Mouse (Mus musculus) embryonic fibroblast, embryonic 13.5 days (primary cell): ENCODE measurements around the gene Ankrd17. TPM values are rescaled to one million over a fixed set of nuclear protein-coding genes. Genes with fewer than 3 reads are reported as not detected.

Source experiments
- H3K27ac ChIP-seq: 2 replicates; pipeline ENCODE4 v1.5.1; 2012; ENCODE audit warnings: low read length, control low read depth, inconsistent platforms; ENCODE audit not compliant: insufficient read depth
- H3K4me1 ChIP-seq: 2 replicates; pipeline ENCODE4 v1.6.1; 2011; ENCODE audit warnings: low read length; ENCODE audit not compliant: control insufficient read depth, insufficient read depth
- H3K4me3 ChIP-seq: 2 replicates; pipeline ENCODE4 v1.5.1; 2011; ENCODE audit warnings: mild to moderate bottlenecking, control low read depth, low read length; ENCODE audit not compliant: insufficient read depth
- CTCF ChIP-seq: IDR thresholded peaks from 2 replicates; pipeline ENCODE4 v1.5.1; 2011; ENCODE audit warnings: mild to moderate bottlenecking, control low read depth, low read length, moderate library complexity, borderline replicate concordance; ENCODE audit not compliant: insufficient read depth
- POLR2A ChIP-seq: IDR thresholded peaks from 2 replicates; pipeline ENCODE4 v1.6.1; 2011; ENCODE audit warnings: low read depth, mild to moderate bottlenecking, control low read depth, low read length, moderate library complexity
- polyA plus RNA-seq: library from polyadenylated mRNA; stranded (reverse); fragments of >200 nt; gene quantifications from 2 replicates; pipeline ENCODE4 v1.2.4, GENCODE M21; 2011; ENCODE audit warnings: low read depth; ENCODE audit not compliant: missing spikeins, insufficient read length

Gene Ankrd17
- polyA plus RNA-seq, 1 experiment, result 120 TPM

DNA sequence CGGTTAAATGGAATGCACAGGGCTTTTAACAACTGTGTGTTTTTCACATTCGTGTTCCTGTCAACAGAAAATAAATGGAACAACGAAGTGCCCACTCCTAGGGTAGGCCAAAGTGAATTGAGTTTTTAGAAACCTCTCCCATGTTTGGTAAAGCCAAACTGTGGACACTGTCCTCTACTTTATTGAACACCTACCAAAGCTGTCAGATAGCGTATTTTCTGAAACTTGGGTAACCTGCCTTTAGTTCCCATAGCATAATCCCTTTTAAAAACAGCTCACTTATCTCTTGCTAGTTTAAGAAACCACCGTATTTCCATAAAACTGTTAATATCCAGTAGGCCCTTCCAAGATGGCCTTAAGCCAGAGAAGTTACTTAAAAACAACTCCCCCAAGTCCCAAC, 141.6 kb downstream of the Ankrd17 start:
- peak overlapping the region; percentile 28; the same call in 1 of the 2 replicates for H3K4me3 ChIP-seq
- H3K4me1 ChIP-seq, result no peaks in the 10 kb centered on the region
- TF ChIP-seq CTCF (no peak), POLR2A (no peak)
- no peak overlapping the region for H3K27ac ChIP-seq

DNA sequence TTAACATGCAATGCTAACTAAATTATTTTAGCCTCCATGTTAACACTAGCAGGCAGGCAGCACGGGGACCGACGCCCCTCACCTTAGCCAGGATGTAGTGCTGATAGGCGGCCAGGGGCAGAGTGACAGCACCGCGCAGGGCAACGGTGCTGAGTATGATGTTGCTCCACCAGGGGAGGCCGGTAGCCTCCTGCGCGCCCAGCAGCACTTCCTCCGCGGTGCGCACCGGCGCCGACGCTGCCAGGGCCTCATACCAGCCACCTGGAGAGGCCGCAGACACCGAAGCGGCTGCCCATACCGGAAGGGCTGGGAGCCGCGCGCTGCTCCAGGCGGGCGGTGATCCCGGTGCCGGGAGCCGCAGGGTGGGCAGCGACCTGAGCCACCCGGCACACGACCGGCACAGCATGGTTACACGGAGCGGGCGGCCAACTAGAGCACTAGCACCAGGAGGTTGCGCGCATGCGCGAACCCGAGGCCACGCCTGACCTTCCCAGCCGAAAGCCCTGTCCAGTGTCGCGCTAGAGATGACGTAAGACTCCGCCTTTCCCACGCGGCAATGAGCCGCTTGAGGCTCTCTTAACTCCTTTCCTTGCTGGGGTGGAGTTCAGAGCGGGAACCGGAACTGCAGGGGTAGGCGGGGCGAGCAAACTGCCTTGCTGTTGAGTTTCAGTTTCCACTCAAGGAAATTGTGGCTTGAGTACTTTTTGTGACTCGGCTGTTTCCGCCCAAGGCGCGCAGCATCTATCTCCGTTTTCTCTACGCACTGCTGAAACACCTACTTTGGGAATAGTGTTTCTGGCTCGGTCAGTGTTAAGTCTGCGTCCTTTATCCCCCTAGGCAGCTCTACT, 142.6 kb downstream of the Ankrd17 start, which contains the start of gene Cox18:
TSS of gene Cox18 (minus strand) at position 468 of the 848 bp plus-strand sequence.
- no peak for TF ChIP-seq CTCF
- TF ChIP-seq POLR2A, result peak; percentile 86
- Histone ChIP-seq H3K4me3 (peak within 1 kb of the TSS; percentile 69), H3K27ac (peak within 1 kb of the TSS; percentile 71), H3K4me1 (no peaks in the 10 kb centered on the region)

DNA sequence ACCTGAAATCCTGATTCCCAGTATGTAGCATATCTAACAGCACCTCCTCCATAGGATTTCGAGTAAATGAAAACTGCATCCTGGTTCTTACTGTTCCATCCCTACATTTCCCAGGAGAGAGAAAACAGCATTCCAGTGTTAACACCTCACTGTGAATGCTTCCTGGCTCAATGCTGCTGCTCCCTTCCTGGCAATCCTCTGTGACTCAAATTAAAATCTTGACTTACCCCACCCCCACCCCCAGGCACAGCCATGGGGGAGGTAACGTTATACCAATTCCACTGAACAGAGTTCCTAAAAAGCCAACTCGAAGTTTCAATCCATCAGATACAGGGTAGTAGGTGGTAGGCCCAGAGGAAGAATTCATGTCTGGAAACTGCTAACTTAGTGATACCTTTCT, 143.4 kb downstream of the Ankrd17 start:
- TF ChIP-seq CTCF (no peak), POLR2A (0 out of 2 replicates have a peak, but pooled peaks have one; percentile 31)
- Histone ChIP-seq H3K4me3 (peak overlapping the region; percentile 69), H3K27ac (peak overlapping the region; percentile 66), H3K4me1 (no peaks in the 10 kb centered on the region)

DNA sequence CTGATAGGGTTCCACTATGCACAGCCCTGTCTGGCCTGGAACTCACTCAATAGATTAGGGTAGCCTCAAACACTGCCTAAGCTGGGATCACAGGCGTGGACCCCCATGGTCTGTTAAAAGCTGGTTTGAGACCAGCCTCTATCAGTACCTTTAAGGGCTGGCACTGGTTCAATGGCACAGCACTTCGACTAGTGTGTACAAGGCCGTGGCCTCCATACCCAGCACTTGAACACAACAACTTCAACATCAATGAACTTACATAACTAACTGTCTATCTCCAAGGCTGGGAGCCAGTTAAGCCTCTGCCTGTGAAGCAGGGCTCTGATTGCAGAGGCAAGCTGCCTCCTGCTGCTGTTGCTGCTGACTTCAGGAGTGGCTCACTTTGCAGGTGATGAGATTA, 148.6 kb downstream of the Ankrd17 start:
- Histone ChIP-seq H3K4me1 (no peaks in the 10 kb centered on the region), H3K27ac (no peak overlapping the region), H3K4me3 (no peak overlapping the region)
- TF ChIP-seq POLR2A (no peak), CTCF (no peak)

DNA sequence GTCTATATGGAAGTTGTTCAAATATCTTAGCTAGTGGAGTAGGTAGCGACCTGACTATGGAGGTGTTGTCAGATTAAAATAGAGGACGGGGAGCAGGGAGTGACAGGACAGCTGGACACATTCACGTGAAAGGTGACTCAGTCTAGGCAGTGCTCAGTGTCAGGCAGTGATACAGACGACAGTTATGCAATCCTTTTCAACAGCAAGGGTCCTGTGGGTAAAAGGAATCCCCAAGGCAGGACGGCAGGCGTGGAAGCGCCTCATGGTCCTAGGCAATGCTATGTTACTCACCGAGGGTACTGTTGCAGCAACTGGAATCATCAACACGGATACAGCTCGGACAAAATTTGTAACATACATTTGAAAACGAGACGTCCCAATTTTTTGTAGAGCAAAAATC, 149.2 kb downstream of the Ankrd17 start:
- H3K4me3 ChIP-seq, result no peak overlapping the region
- H3K27ac ChIP-seq, result no peak overlapping the region
- TF ChIP-seq CTCF, result no peak
- TF ChIP-seq POLR2A, result no peak
- H3K4me1 ChIP-seq, result no peaks in the 10 kb centered on the region

DNA sequence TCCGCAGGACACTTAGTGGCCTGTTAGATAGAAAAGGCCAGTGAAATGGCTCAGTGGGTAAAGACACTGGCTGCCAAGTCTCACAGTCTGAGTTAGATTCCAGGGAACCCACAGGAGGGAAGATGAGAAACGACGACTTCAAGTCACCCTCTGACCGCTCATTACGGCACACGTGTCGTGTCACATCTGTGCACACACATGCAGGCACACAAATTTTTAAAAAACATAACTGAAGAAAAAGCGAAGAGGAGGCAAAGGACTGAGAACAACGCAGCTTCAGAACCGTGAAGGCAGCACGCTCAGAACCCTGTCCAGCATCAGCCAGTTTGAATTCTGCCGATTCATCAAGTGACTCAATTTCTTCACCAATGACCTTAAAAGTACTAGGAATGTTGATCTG, 153.0 kb downstream of the Ankrd17 start:
- H3K4me3 ChIP-seq, result no peak overlapping the region
- H3K4me1 ChIP-seq, result no peaks in the 10 kb centered on the region
- H3K27ac ChIP-seq, result no peak overlapping the region
- TF ChIP-seq CTCF, result no peak

DNA sequence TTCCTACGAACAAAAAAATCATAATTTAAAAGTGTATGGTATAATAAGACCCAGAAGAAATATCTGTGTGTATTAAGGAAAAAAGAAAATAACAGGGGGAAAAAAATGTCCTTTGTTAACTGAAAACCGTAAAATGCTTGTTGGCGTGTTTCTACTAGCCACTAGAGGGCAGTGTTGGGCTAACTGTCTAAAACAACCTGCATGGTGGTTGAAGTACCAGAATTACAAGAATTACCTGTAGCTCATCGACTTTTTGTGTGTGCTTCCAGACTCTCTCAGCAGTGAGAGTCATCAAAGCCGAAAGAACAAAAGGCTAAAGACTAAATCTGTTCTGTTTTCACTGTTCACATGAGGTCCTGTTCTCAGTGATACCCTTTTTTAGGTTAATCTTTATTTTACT, 163.2 kb downstream of the Ankrd17 start:
- no peak overlapping the region for H3K4me3 ChIP-seq
- no peaks in the 10 kb centered on the region for H3K4me1 ChIP-seq
- H3K27ac ChIP-seq, result no peak overlapping the region
- TF ChIP-seq CTCF, result no peak
- TF ChIP-seq POLR2A, result no peak

DNA sequence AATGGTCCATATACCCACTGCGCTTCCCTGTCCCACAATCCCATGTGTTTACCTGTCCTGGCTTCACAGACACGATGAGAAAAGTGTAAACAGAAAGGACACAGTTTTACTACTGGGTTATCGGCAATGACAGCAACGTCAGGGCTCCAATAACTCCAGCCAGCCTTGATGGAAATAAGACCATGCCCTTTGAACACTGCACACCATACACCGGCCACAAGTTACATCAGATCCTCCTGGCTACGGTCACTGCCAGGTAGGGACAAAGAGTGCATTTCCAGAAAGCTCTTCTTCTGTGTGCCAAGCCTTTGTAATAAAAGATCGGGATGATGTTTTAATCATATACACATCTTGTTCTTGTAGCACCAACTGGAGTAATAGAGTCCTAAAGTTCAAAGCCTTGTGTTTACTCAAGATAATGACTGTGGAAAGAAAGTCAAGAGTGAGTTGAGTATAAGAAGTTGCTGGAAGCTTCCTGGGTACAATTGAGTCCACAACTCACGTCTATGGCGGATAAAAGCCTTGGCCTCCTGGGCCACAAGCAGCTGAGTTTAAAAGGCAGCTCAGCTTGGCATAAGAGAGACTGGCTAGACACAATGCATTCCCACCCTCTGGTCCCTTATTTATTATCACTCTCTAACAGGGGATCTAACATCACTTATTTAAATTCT, 163.8 kb downstream of the Ankrd17 start:
- Histone ChIP-seq H3K4me1 (no peaks in the 10 kb centered on the region), H3K4me3 (no peak overlapping the region)

DNA sequence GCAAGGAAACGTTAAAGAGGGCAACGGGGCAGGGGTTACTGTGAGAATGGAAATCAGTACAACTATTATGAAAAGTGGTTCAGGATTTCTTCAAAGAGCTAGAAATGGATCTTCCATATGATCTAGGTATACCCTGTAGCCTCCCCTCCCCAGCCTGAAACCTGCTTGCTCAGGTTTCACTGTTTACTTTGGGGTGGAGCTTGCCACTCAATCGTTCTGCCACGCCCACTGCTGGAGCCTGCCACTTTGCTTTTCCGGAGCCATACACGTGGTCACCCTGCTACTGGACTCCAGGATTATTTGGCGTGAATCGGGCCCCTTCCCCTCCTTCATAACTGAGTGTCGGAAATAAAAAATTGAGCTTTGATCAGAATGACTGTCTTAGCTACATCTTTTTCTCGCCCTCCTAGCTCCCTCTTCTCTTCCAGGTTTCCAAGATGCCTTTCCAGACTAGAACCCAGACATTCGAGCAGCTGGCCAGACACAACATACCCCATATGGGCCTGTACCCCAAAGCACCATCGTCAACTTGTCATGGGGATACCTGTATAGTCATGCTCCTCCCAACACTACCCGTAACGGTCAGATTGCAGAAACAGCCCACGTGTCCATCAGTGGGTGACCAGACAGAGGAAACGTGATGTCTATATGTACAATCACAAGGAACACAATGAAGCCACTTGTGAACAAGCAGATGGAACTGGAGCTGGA, 166.3 kb downstream of the Ankrd17 start:
- H3K4me1 ChIP-seq, result no peaks in the 10 kb centered on the region
- no peak overlapping the region for H3K27ac ChIP-seq
- no peak for TF ChIP-seq CTCF
- no peak for TF ChIP-seq POLR2A
- H3K4me3 ChIP-seq, result no peak overlapping the region

More for the DNA sequence above, 163.8 kb downstream of the Ankrd17 start:
- no peak overlapping the region for H3K27ac ChIP-seq
- TF ChIP-seq POLR2A (no peak), CTCF (no peak)

DNA sequence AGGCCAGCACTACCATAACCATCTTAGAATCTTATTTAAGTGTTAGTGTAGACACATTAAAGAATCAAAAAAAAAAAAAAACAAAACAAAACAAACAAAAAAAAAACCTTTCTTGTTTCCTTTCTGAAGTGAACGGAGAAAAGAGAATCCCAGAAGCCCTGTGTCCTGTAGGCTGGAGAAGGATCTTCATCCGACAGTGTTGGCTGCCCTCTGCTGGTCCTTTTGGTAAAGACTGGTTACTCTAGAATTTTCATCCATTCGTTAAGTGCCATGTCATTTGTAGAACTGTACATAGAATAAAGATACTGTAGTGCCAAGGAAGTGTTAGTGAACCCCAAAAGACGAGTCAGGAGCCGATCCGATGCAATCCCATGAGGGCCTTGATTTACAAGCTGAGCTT, 171.5 kb downstream of the Ankrd17 start:
- TF ChIP-seq POLR2A (no peak), CTCF (peak; percentile 28; the same call in 1 of the 2 replicates)

More for the DNA sequence above, 171.5 kb downstream of the Ankrd17 start:
- Histone ChIP-seq H3K4me1 (no peaks in the 10 kb centered on the region), H3K4me3 (no peak overlapping the region), H3K27ac (no peak overlapping the region)
